Mouse (Mus musculus) erythroblast, embryonic 14.5 days (primary cell): ENCODE data around the gene Marveld3.

Experiments used
- GATA1 ChIP-seq: IDR thresholded peaks from 2 replicates; pipeline ENCODE4 v1.6.1; 2012; ENCODE audit warnings: low read length, inconsistent platforms, mixed read lengths
- TAL1 ChIP-seq: IDR thresholded peaks from 3 replicates; pipeline ENCODE4 v1.6.1; 2012; ENCODE audit warnings: low read length, inconsistent platforms, mixed read lengths

- TF ChIP-seq GATA1 (no peak), TAL1 (no peak)
Measured at GRCm38 (mm10) chr8:109902379-109902778, 59.6 kb downstream of the Marveld3 start.
